Mouse (Mus musculus): ENCODE data around the gene Gm28308.

Gm28308 gene

GRCm38 (mm10) chr6:52217895-52218642 is 4.9 kb upstream of the Gm28308 start:
- POLR2A ChIA-PET, result interaction anchor here in 3 of 4 experiments (0.6 to 5.0 kb wide), 11 partner anchors 14 to 348 kb away, joined by 3 to 29 read pairs (median 3); partner anchors contain the start of gene Hoxa5 (in 1 of the 3)
- CTCF ChIA-PET, result interaction anchor here in 3 of 4 experiments (0.5 to 1.8 kb wide), 5 partner anchors 11 to 1083 kb away, joined by 3 to 6 read pairs (median 4); partner anchors contain the start of genes Hoxa10 (in 1 of the 3) and Hoxa5 (in 1 of the 3)

DNA sequence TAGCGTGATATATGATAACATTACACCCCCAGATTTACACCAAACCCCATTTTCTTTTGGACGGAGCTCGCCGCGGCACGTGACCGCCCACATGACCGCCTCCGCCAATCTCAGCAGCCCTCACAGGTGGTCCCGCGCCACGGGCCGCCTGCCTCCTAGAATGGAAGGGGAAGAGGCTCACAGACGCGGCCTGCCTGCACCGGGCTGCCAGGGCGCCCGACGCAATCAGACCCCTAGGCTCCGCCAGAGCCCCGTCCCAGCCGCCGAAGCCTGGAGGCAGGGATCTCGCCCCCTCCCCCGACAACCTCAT is 4.3 kb upstream of the Gm28308 start:
- ChIA-PET CTCF (interaction anchor here in 1 of 4 experiments (1.5 kb wide), 2 partner anchors 11 to 13 kb away, joined by 4 read pairs; partner anchors contain the start of gene Hoxa5), POLR2A (interaction anchor here in 2 of 4 experiments (0.6 to 5.0 kb wide), 7 partner anchors 13 to 748 kb away, joined by 3 to 29 read pairs (median 3); partner anchors contain the start of gene Hoxa5 (in 1 of the 2))

- CTCF ChIA-PET, result interaction anchor here in 1 of 4 experiments (1.5 kb wide), 2 partner anchors 10 to 12 kb away, joined by 4 read pairs; partner anchors contain the start of gene Hoxa5
- POLR2A ChIA-PET, result interaction anchor here in 2 of 4 experiments (0.6 to 5.0 kb wide), 6 partner anchors 13 to 748 kb away, joined by 3 to 29 read pairs (median 3); partner anchors contain the start of gene Hoxa5 (in 1 of the 2)
Measured at GRCm38 (mm10) chr6:52216691-52217458, 3.7 kb upstream of the Gm28308 start.

- POLR2A ChIA-PET, result interaction anchor here in 1 of 4 experiments (5.0 kb wide), 1 partner anchor 12 kb away, joined by 29 read pairs; the partner anchor contains the start of gene Hoxa5
- CTCF ChIA-PET, result interaction anchor here in 1 of 4 experiments (1.5 kb wide), 1 partner anchor 11 kb away, joined by 4 read pairs; the partner anchor contains the start of gene Hoxa5
Measured at GRCm38 (mm10) chr6:52215771-52216535, 2.8 kb upstream of the Gm28308 start.

- POLR2A ChIA-PET, result interaction anchor here in 1 of 4 experiments (1.2 to 1.4 kb wide), 3 partner anchors 11 to 37 kb away, joined by 3 to 4 read pairs (median 3); partner anchors contain the start of gene Hoxa11
- CTCF ChIA-PET, result interaction anchor here in 1 of 4 experiments (1.3 kb wide), 1 partner anchor 30 kb away, joined by 4 read pairs; the partner anchor contains the start of gene Hoxa11
Measured at GRCm38 (mm10) chr6:52215070-52215469, 1.9 kb upstream of the Gm28308 start.

- CTCF ChIA-PET, result interaction anchor here in 1 of 4 experiments (1.3 kb wide), 1 partner anchor 31 kb away, joined by 4 read pairs; the partner anchor contains the start of gene Hoxa11
Measured at GRCm38 (mm10) chr6:52214271-52214670, 1.1 kb upstream of the Gm28308 start.

DNA sequence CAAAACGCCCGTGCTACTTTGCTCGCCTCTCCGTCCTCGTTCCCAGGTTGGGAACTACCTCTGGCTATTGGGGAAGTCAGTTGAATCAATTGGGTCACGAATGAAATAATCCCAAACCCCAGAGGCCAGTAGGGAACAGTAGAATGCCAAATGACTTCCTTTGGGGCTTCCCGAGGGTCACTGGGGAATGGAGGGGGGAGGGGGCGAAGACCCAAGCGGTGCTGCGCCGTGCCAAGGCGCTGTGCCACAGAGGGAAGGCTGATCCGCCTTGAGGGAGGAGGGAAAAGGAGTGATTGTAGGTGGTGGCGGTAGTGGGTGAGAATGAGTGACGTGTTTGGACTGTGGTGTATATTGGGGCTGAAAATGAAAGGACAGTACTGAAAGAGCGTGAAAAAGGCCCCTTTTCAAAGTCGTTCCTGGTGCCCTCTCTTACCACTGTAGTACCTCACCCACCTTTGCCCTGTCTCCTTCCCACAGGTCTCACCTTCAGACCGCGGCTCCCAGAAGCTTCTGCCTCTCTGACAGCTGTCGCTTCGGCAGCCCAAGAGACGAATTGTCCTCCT is 502 bp downstream of the Gm28308 start:
- POLR2A ChIA-PET, result interaction anchor here in 2 of 4 experiments (0.5 to 2.1 kb wide), 6 partner anchors 8 to 52 kb away, joined by 3 to 7 read pairs (median 4); partner anchors contain the start of genes 5730596B20Rik (in 1 of the 2) and Hoxa5 (in 1 of the 2)

More at GRCm38 (mm10) chr6:52214271-52214670, 1.1 kb upstream of the Gm28308 start:
- POLR2A ChIA-PET, result interaction anchor here in 1 of 4 experiments (0.9 to 2.1 kb wide), 6 partner anchors 10 to 559 kb away, joined by 3 to 7 read pairs (median 4); partner anchors contain the start of genes Hoxa11 and Hoxa5

GRCm38 (mm10) chr6:52211961-52212360 is 1.2 kb downstream of the Gm28308 start:
- POLR2A ChIA-PET, result interaction anchor here in 2 of 4 experiments (0.7 to 1.7 kb wide), 9 partner anchors 9 to 35 kb away, joined by 3 to 13 read pairs (median 4); partner anchors contain the start of genes Hoxa10 (in 2 of the 2), Hoxa7 (in 2 of the 2) and 5730596B20Rik (in 1 of the 2)
- CTCF ChIA-PET, result interaction anchor here in 3 of 4 experiments (0.7 to 3.4 kb wide), 20 partner anchors 8 to 620 kb away, joined by 3 to 40 read pairs (median 5); partner anchors contain the start of genes Hoxa7 (in 3 of the 3), Hoxa10 (in 2 of the 3) and Hoxa4 (in 1 of the 3)

More for the DNA sequence above, 502 bp downstream of the Gm28308 start:
- CTCF ChIA-PET, result interaction anchor here in 3 of 4 experiments (0.8 to 1.9 kb wide), 7 partner anchors 9 to 94 kb away, joined by 3 to 10 read pairs (median 4); partner anchors contain the start of genes Hoxa7 (in 2 of the 3) and Hoxa10 (in 1 of the 3)

DNA sequence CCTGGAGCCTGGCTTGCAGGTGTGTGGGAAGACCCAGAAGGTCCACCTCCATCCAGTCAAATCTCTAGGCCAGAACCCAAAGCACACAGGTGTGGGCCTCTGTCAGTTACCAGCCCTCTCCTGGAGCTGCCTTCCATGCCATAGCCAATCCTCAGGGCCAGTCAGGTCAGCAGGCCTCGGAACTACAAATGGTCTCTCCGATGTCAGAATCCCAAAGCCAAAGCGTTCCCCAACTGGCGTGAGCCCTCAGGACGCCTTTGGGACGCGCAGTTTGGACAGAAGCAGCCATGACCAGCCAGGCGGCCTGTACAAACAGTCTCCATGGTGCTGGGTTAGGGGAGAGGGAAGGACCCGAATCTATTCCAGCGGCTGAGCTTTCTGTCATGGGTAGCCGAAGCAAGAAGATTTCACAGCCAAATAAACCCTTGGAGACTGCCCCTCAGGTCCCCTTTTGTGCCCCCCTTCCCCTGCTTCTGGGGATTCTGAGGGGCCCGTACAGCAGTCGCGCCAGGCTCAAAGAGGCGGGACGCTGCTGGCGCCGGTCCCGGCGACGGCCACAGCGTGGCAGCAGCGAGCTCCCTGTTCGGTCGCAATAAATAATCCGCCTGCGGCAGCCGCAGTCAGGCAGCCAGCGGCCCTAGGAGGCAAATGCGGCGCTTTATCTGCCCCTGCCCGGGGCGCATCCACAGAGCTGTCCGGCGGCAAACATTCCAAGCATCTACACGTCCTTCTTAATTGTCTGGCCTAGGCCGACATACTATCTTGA is 1.8 kb downstream of the Gm28308 start:
- POLR2A ChIA-PET, result interaction anchor here in 3 of 4 experiments (0.7 to 1.7 kb wide), 11 partner anchors 9 to 36 kb away, joined by 3 to 13 read pairs (median 3); partner anchors contain the start of genes 5730596B20Rik (in 2 of the 3), Hoxa10 (in 2 of the 3) and Hoxa7 (in 2 of the 3)
- CTCF ChIA-PET, result interaction anchor here (0.5 to 3.4 kb wide), 26 partner anchors 9 to 931 kb away, joined by 3 to 40 read pairs (median 4); partner anchors contain the start of genes Hoxa7 (in 3 of the 4), Hoxa10 (in 2 of the 4), Hoxa11 (in 1 of the 4) and Hoxa4 (in 1 of the 4)

GRCm38 (mm10) chr6:52209685-52210046 is 3.5 kb downstream of the Gm28308 start:
- ChIA-PET CTCF (interaction anchor here in 1 of 4 experiments (3.4 kb wide), 1 partner anchor 12 kb away, joined by 40 read pairs; the partner anchor contains the start of gene Hoxa7), POLR2A (no interaction called here)

DNA sequence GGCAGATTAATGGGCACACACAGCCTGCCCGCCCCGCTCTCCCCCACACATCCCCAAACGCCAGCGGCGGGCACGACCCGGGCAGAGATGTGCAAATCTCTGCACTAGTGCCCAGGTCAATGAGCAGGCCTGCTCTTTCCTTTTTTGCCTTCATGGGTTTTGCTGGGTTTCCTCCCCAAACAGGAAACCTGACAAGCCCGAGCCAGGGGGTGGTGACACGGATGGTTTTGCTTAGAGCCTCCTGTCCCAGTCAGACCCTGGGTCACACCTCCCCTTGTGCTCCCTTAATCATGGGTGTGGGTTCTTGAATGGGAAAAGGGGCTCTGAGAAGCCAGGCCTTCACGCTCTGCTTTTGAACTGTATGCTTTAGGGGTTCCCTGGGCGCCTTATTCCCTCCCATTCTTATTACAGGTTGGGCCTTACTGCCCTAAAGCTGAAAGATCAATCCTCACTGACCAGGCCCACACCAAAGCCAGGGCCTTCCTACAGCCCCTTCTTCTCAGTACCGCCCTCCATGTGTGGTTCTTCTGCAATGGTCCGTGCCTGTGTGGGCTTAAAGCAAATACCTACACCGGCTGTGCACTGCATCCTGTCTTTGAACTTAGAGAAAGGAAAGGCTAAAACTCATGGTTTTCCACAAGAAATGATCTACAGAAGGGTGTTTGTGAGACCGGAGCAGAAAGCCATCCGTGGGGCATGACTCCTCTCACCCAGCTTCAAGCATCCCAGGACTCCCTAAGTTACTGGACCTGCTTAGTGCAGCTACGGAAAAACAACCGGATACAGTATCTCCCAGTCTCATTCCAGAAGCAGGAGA is 4.1 kb downstream of the Gm28308 start:
- ChIA-PET CTCF (interaction anchor here in 2 of 4 experiments (0.6 to 3.4 kb wide), 2 partner anchors 12 to 172 kb away, joined by 4 to 40 read pairs; partner anchors contain the start of gene Hoxa7 (in 1 of the 2)), POLR2A (interaction anchor here in 1 of 4 experiments (1.0 kb wide), 1 partner anchor 13 kb away, joined by 3 read pairs; no protein-coding TSS in a partner anchor)

DNA sequence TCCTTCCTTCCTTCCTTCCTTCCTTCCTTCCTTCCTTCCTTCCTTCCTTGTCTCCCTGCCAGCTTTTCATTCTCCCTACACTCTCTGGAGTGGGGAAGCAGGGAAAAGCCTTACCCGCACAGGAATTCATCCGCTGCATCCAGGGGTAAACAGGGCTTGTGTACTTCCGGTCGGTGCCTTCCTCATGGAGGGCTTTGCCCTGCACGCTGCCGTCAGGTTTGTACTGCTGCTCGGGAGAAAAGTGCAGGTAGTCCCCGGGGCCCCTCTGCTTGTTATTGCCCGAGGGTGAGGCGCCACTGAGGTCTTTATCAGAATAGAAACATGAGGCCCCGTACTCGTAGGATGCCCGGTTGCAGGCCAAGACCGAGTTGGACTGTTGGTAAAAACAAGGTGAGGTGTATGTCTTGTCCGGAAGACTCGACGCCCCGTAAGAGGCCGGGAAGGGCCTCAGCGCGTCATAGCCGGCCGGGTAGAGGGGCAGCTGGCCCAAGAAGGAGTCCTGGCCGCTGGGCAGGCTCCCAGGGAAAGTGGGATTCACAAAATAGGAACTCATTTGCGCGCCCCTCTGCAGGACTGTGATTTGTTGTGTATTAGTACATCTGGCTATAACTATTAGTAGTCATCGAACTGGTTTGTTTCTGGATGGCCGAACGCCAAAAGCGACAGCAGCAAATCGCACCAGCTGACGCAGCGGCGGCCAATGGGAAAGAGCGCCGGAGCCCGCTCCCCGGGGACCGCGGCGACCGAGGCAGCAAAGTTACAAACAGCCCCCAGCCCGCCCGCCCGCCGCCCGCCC is 4.9 kb downstream of the Gm28308 start, which contains the start of gene Hoxa6:
TSS of gene Hoxa6 (minus strand) at position 651 of the 796 bp plus-strand sequence.
- POLR2A ChIA-PET, result interaction anchor here in 1 of 4 experiments (1.0 kb wide), 1 partner anchor 14 kb away, joined by 3 read pairs; no protein-coding TSS in a partner anchor
- CTCF ChIA-PET, result interaction anchor here in 1 of 4 experiments (0.6 kb wide), 1 partner anchor 171 kb away, joined by 4 read pairs; no protein-coding TSS in a partner anchor

- POLR2A ChIA-PET, result no interaction called here
- CTCF ChIA-PET, result no interaction called here
Measured at GRCm38 (mm10) chr6:52207684-52207976, 5.5 kb downstream of the Gm28308 start.
